Mouse (Mus musculus): ENCODE measurements around the gene Atf6b.

Gene Atf6b

GRCm38 (mm10) chr17:34648141-34648890 is 1.4 kb downstream of the Atf6b start:
- DNase-seq (ENCODE audit: extremely low spot score, low spot score): no peak

GRCm38 (mm10) chr17:34649106-34649864 is 2.3 kb downstream of the Atf6b start:
- no peak for DNase-seq (ENCODE audit: extremely low spot score, low spot score)

GRCm38 (mm10) chr17:34650781-34651180 is 3.8 kb downstream of the Atf6b start:
- DNase-seq (ENCODE audit: extremely low spot score, low spot score): no peak

- DNase-seq (ENCODE audit: extremely low spot score, low spot score): no peak
Measured at GRCm38 (mm10) chr17:34651507-34652221, 4.7 kb downstream of the Atf6b start.

GRCm38 (mm10) chr17:34652546-34652945 is 5.6 kb downstream of the Atf6b start:
- no peak for DNase-seq (ENCODE audit: extremely low spot score, low spot score)

- no peak for DNase-seq (ENCODE audit: extremely low spot score, low spot score)
Measured at GRCm38 (mm10) chr17:34652985-34653384, 6.0 kb downstream of the Atf6b start.

- DNase-seq (ENCODE audit: extremely low spot score, low spot score): peak; percentile 54
Measured at GRCm38 (mm10) chr17:34653746-34654285, 6.9 kb downstream of the Atf6b start.

- no peak for DNase-seq (ENCODE audit: extremely low spot score, low spot score)
Measured at GRCm38 (mm10) chr17:34654392-34654791, 7.4 kb downstream of the Atf6b start.

- no peak for DNase-seq (ENCODE audit: extremely low spot score, low spot score)
Measured at GRCm38 (mm10) chr17:34655160-34655559, 8.2 kb downstream of the Atf6b start.

GRCm38 (mm10) chr17:34655581-34655991 is 8.6 kb downstream of the Atf6b start:
- DNase-seq (ENCODE audit: extremely low spot score, low spot score): no peak

GRCm38 (mm10) chr17:34656666-34657065 is 9.7 kb downstream of the Atf6b start:
- no peak for DNase-seq (ENCODE audit: extremely low spot score, low spot score)

GRCm38 (mm10) chr17:34657271-34657670 is 10.3 kb downstream of the Atf6b start:
- DNase-seq (ENCODE audit: extremely low spot score, low spot score): no peak

- no peak for DNase-seq (ENCODE audit: extremely low spot score, low spot score)
Measured at GRCm38 (mm10) chr17:34658145-34658544, 11.2 kb downstream of the Atf6b start.

GRCm38 (mm10) chr17:34658591-34658990 is 11.6 kb downstream of the Atf6b start:
- DNase-seq (ENCODE audit: extremely low spot score, low spot score): no peak

GRCm38 (mm10) chr17:34659181-34659896 is 12.4 kb downstream of the Atf6b start:
- no peak for DNase-seq (ENCODE audit: extremely low spot score, low spot score)

GRCm38 (mm10) chr17:34659897-34660214 is 12.9 kb downstream of the Atf6b start:
- no peak for DNase-seq (ENCODE audit: extremely low spot score, low spot score)

- DNase-seq (ENCODE audit: extremely low spot score, low spot score): no peak
Measured at GRCm38 (mm10) chr17:34660259-34660820, 13.4 kb downstream of the Atf6b start.

GRCm38 (mm10) chr17:34661121-34661591 is 14.2 kb downstream of the Atf6b start:
- DNase-seq (ENCODE audit: extremely low spot score, low spot score): no peak

GRCm38 (mm10) chr17:34662468-34662867 is 15.5 kb downstream of the Atf6b start:
- DNase-seq (ENCODE audit: extremely low spot score, low spot score): no peak

GRCm38 (mm10) chr17:34662978-34663377 is 16.0 kb downstream of the Atf6b start:
- DNase-seq (ENCODE audit: extremely low spot score, low spot score): no peak

GRCm38 (mm10) chr17:34663558-34663957 is 16.6 kb downstream of the Atf6b start:
- no peak for DNase-seq (ENCODE audit: extremely low spot score, low spot score)

Measured in neural tube, embryonic 10.5 days (tissue).